Mouse (Mus musculus) forebrain, embryonic 10.5 days (tissue): Measurements from ENCODE around the gene Ptprf. TPM values are rescaled to one million over a fixed set of nuclear protein-coding genes. Genes with fewer than 3 reads are reported as not detected.
A peak's percentile ranks its signal among the peaks of the same experiment; 100 is the strongest.

Experiments
- DNase-seq: peaks from one replicate; pipeline ENCODE4 v3.0.0-alpha.2; 2017; ENCODE audit warnings: low spot score; ENCODE audit errors: extremely low spot score
- H3K27ac ChIP-seq: fragments of 300-500 bp; sonication (generic); 2 replicates; pipeline ENCODE4 v1.5.1; 2016; ENCODE audit warnings: mild to moderate bottlenecking
- H3K27me3 ChIP-seq: fragments of 300-500 bp; sonication (generic); 2 replicates; pipeline ENCODE4 v1.6.1; 2016; ENCODE audit warnings: mild to moderate bottlenecking; ENCODE audit not compliant: poor library complexity, severe bottlenecking
- H3K36me3 ChIP-seq: fragments of 300-500 bp; sonication (generic); replicated peaks from 2 replicates; pipeline ENCODE4 v1.6.1; 2016; ENCODE audit warnings: mild to moderate bottlenecking, moderate library complexity
- H3K4me1 ChIP-seq: fragments of 300-500 bp; sonication (generic); 2 replicates; pipeline ENCODE4 v1.6.1; 2016
- H3K4me3 ChIP-seq: fragments of 300-500 bp; sonication (generic); 2 replicates; pipeline ENCODE4 v1.5.1; 2016; ENCODE audit warnings: mild to moderate bottlenecking, moderate library complexity
- H3K9me3 ChIP-seq: fragments of 300-500 bp; sonication (generic); 2 replicates; pipeline ENCODE4 v1.6.1; 2016; ENCODE audit warnings: mild to moderate bottlenecking, moderate library complexity
- WGBS: fragments of 180-500 bp; shearing (Covaris S2); methylation state at CpG from one replicate; pipeline ENCODE4 v1.1.7; 2016; 5-methylcytosine and 5-hydroxymethylcytosine counted together
- polyA plus RNA-seq: library from polyadenylated mRNA; unstranded; fragments of >200 nt; fragmentation: Nextera tagmentation; extraction: Ambion mirVana; gene quantifications from 2 replicates; pipeline ENCODE4 v1.2.1, GENCODE M21; 2016

Ptprf gene
- polyA plus RNA-seq, 1 experiment from 2014 or later, result 102 TPM

DNA sequence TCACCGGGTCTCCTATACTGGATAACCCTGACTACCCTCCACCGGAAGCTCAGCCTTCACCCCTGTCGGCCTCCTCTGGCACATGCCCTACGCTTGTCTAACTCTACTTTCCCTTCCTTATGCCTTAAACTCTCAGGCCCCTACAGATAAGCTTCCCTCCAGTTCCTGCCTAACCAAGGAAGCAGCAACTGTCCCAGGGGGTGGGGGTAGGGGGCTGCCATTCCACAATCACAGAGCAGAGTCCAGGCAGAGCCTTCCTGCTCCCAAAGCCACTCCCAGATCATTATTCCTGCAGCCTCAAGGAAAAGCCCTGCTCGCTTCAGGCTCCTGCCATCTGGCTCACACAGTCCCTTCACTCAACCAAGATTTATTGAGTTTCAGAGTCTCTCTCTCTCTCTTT lies 6.6 kb upstream of the Ptprf start:
- DNase-seq, result no peak
- Histone ChIP-seq H3K36me3 (no peaks in the 10 kb centered on the region), H3K27ac (peak overlapping the region; percentile 26; the same call in 1 of the 2 replicates), H3K4me1 (peaks cover 28% of the 10 kb centered on the region), H3K9me3 (no peaks in the 10 kb centered on the region), H3K4me3 (no peak overlapping the region), H3K27me3 (peaks cover 45% of the 10 kb centered on the region)
- WGBS, result 18% methylated on average over 5 of the region's 5 CpGs

DNA sequence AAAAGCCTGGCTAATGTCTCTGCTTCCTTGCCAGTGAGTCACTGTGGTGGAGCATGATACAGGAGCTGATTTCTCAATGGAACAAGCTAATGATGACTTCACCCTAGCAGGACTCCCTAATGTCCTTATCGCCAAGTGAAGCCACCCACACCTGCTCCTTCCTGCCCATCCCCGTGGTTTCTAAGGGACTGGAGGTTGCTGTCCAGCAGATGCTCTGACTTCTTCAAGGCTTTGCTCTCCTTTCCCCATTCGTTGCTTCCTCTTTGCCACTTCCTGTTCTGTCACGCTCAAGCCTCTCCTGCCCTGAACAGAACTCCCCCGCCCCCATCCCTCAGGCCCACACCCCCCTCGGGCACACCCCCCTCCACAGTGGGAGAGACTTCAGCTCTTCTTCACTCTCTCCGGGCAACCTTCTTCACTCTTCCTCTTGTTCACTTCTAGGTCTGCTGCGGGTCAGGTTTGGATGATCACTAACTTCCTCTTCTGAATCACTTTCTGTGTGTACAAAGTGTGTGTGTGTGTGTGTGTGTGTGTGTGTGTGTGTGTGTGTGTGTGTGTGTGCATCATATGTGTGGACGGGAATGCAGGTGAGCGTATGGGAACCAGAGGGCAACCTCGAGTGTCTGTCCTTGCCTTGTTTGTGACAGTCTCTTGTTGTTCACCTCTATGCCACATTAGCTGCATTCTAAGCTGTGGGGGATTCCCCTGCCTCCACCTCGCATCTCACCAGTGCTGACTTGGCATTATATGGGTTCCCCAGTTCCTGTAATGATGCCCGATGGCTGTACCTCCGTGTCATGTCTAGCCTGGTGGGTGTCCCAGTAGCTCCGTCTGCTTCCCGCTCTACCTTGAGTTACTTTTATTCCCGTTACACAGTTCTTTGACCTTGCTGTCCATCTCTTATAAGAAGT lies 4.7 kb upstream of the Ptprf start:
- H3K4me1 ChIP-seq, result peaks cover 36% of the 10 kb centered on the region
- no peak overlapping the region for H3K27ac ChIP-seq
- no peak for DNase-seq
- no peaks in the 10 kb centered on the region for H3K9me3 ChIP-seq
- WGBS, result 60% methylated on average over 17 of the region's 17 CpGs
- H3K27me3 ChIP-seq, result peaks cover 51% of the 10 kb centered on the region
- no peaks in the 10 kb centered on the region for H3K36me3 ChIP-seq
- H3K4me3 ChIP-seq, result no peak overlapping the region

DNA sequence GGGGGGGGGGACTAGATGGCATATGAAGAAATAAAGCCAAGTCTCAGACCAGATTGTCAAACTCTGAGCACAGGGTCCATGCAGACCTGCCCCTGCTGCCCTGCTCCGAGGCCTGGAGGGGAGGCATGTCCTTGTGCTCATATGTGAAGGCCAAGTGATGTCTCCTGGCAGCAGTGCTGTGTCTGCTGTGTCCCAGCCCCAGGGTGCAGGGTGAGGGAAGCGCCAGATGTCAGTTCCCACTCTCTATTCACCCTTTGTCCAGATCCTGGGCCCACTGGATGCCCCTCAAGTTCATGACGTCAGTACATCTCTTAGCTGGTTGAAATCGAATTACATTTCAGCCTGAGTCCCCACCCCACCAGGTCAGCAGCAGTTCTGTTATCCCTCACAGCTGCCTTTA lies 3.6 kb upstream of the Ptprf start:
- Histone ChIP-seq H3K36me3 (no peaks in the 10 kb centered on the region), H3K9me3 (no peaks in the 10 kb centered on the region), H3K27me3 (peaks cover 51% of the 10 kb centered on the region), H3K4me3 (no peak overlapping the region), H3K27ac (no peak overlapping the region), H3K4me1 (peaks cover 43% of the 10 kb centered on the region)
- WGBS, result 80% methylated on average over 4 of the region's 4 CpGs
- no peak for DNase-seq

DNA sequence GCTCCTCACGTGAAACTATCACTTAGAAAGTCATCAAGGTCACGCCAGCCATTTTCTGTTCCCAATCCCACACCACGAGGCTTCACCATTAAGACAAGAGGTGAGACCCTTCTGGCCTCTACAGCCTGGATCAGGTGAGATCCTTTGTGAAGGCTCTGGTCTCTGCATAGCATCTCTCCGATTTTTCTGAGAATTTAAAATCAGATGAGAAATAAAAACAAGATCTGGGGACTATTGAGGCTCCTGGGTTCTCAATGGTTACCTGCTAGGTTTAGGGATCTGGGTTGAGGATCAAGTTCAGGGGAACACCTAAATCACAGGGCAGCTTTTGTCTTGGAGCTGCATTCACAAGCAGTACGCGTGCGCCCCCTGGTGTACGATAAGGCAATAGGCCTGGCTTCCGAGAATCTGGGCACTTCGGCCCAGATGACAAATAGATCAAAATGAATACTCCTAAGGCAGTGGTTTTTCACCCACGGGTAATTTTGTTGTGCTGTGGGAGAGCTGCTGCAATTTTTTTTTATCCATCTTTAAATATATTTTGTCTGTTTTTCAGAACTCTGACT lies 1.6 kb upstream of the Ptprf start:
- Histone ChIP-seq H3K4me1 (peaks cover 55% of the 10 kb centered on the region), H3K9me3 (no peaks in the 10 kb centered on the region), H3K27ac (no peak overlapping the region), H3K4me3 (no peak overlapping the region), H3K27me3 (peaks cover 46% of the 10 kb centered on the region), H3K36me3 (peaks cover 15% of the 10 kb centered on the region)
- 13% methylated on average over 11 of the region's 11 CpGs for WGBS
- peak; percentile 84 for DNase-seq

DNA sequence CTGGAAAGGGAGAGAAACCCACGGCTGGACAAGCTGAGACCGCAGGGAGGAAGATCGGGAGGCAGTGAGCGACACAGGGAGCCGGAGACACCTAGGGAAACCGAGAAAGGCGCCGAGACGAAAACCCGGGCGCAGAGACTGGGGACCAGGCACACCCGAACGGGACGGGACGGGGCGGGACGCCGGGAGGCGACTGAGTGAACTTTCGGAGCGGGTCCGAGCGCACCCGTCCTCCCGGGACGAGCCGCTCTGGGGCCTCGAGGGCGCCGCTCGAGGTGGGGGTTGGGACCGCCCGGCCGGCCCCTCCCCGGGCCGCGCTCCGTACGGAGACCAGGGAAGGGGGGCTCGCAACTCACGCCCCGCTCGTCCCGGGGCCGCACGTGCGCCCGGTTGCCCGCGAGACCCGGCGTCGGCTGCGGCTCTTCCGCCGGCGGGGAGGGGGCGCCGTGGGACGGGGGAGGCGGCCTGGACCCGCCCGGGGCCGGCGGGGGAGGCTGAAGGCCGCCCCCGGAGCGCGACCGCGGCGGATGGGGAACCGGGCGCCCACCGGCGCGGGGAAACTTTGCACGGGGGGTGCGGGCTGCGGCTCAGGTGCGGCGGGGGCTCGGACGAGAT lies 682 bp downstream of the Ptprf start:
- H3K36me3 ChIP-seq, result peaks cover 38% of the 10 kb centered on the region
- H3K4me1 ChIP-seq, result peaks cover 62% of the 10 kb centered on the region
- H3K9me3 ChIP-seq, result no peaks in the 10 kb centered on the region
- under 1% methylated on average over 80 of the region's 84 CpGs for WGBS
- H3K27ac ChIP-seq, result peak overlapping the region; percentile 99
- H3K4me3 ChIP-seq, result peak overlapping the region; percentile 97
- H3K27me3 ChIP-seq, result peaks cover 23% of the 10 kb centered on the region
- DNase-seq, result peak; percentile 63

DNA sequence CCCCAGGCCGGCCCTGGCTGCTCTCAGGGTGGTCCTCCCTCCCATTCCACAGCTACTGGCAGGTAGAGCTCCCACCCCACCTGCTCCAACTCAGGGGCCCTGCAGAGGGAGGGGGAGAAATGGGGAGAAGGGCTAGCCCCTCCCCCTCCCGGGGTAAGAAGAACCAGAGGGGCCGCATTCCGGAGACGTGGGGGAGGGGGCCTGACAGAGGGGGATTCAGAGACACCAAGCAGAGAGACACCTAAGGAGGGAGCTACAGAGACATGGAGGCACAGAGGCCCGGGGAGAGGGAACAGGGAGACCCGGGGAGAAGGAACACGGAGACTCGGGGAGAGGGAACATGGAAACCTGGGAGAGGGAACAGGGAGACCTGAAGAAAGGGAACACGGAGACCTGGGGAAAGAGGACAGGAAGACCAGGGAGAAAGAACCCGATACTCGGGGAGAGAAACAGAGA lies 1.2 kb downstream of the Ptprf start:
- 1% methylated on average over 12 of the region's 12 CpGs for WGBS
- peak; percentile 59 for DNase-seq
- peaks cover 63% of the 10 kb centered on the region for H3K4me1 ChIP-seq
- H3K9me3 ChIP-seq, result no peaks in the 10 kb centered on the region
- H3K36me3 ChIP-seq, result peaks cover 43% of the 10 kb centered on the region
- peak overlapping the region; percentile 99 for H3K27ac ChIP-seq
- peaks cover 17% of the 10 kb centered on the region for H3K27me3 ChIP-seq
- peak overlapping the region; percentile 97 for H3K4me3 ChIP-seq

DNA sequence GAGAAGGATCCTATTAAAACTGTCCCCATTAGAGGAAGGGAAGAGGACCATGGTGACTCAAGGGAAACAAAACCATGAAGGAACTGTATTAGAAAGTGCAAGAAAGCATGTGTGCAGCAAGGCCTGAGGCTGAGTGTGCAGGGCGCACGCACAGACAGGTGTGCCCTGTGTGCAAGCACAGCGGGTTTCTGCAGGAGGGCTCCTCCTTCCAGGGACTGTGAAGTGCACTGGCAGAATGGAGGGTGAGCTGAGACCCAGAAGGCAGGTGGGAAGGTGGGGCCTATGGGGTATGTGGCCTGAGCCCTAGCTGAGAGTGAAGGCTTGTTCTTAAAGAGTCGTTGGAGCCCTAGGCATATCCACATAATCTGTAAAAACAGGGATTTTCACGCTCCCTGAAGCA lies 1.9 kb downstream of the Ptprf start:
- Histone ChIP-seq H3K9me3 (no peaks in the 10 kb centered on the region), H3K27me3 (peaks cover 10% of the 10 kb centered on the region; the same call in 1 of the 2 replicates), H3K4me1 (peaks cover 63% of the 10 kb centered on the region), H3K4me3 (peak overlapping the region; percentile 97), H3K36me3 (peaks cover 50% of the 10 kb centered on the region), H3K27ac (peak overlapping the region; percentile 99)
- WGBS, result 48% methylated on average over 5 of the region's 5 CpGs
- no peak for DNase-seq

DNA sequence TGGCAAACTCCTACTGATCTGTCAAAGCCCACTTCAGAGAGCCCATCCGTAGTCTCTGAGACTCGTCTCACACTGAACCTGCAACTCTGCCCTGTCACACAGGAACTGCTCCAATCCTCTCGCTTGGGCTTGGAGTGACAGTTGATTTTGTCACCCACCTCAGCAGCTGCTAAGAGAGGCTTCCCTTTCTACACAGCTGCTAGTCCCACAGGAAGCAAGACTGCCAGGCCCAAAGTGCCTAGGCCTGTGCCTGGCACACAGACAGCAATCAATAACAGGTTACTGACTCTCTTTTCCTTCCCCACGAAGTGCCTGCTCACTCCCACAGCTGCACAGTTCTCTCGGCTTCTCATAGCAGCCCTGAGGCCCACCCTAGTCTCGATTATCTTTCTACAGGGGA lies 2.7 kb downstream of the Ptprf start:
- Histone ChIP-seq H3K4me1 (peaks cover 63% of the 10 kb centered on the region), H3K36me3 (peaks cover 58% of the 10 kb centered on the region), H3K27ac (peak overlapping the region; percentile 99), H3K9me3 (no peaks in the 10 kb centered on the region), H3K4me3 (peak overlapping the region; percentile 97; the same call in 1 of the 2 replicates), H3K27me3 (0 out of 2 replicates have a peak, but pooled peaks cover 9% of the 10 kb centered on the region)
- DNase-seq, result no peak
- 81% methylated on average over 6 of the region's 6 CpGs for WGBS

DNA sequence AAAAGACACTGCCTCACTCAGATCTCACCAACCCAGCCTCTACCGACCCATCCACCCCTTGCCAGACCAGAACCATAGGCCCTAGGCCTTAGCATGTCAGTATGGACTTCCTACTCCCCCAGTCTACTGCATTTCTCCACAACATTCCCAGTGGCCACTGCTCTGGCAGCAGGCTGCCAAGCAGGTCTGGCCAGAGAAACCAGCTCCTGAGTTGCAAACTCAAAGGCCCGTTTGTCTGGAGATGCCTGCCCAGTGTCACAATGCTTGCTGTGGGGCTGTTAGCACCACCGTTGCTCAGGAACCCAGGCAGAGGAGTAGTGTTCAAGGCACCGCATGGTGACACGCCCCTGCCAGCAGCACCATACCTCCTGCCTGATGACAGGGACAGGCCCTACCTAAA lies 5.0 kb downstream of the Ptprf start:
- Histone ChIP-seq H3K4me3 (no peak overlapping the region), H3K27me3 (no peaks in the 10 kb centered on the region), H3K27ac (no peak overlapping the region), H3K4me1 (peaks cover 76% of the 10 kb centered on the region), H3K36me3 (peaks cover 81% of the 10 kb centered on the region), H3K9me3 (no peaks in the 10 kb centered on the region)
- WGBS, result 83% methylated on average over 5 of the region's 5 CpGs
- DNase-seq, result no peak

DNA sequence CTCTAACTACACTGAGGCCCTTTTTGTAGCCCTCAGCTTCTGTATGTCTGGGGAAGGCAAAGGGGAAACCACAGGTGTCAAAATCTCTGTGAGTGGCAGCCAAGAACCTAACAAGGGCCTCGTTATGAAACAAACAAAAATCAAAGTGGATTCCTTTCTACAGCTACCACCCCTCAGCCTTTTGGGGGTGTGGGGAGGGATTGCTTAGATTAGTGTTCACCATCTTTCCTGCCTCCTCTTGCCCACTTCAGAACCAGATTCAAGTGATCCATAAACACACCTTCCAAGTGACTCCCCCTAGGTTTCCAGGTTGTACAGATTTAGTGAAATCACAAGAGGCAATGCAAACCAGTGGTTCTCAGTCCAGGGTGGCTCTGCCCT lies 9.0 kb downstream of the Ptprf start:
- Histone ChIP-seq H3K4me1 (peaks cover 78% of the 10 kb centered on the region), H3K9me3 (no peaks in the 10 kb centered on the region), H3K27ac (peak overlapping the region; percentile 63), H3K36me3 (peaks cover 95% of the 10 kb centered on the region), H3K27me3 (no peaks in the 10 kb centered on the region), H3K4me3 (no peak overlapping the region)
- no peak for DNase-seq
- WGBS, result 58% methylated on average over 1 of the region's 1 CpGs

DNA sequence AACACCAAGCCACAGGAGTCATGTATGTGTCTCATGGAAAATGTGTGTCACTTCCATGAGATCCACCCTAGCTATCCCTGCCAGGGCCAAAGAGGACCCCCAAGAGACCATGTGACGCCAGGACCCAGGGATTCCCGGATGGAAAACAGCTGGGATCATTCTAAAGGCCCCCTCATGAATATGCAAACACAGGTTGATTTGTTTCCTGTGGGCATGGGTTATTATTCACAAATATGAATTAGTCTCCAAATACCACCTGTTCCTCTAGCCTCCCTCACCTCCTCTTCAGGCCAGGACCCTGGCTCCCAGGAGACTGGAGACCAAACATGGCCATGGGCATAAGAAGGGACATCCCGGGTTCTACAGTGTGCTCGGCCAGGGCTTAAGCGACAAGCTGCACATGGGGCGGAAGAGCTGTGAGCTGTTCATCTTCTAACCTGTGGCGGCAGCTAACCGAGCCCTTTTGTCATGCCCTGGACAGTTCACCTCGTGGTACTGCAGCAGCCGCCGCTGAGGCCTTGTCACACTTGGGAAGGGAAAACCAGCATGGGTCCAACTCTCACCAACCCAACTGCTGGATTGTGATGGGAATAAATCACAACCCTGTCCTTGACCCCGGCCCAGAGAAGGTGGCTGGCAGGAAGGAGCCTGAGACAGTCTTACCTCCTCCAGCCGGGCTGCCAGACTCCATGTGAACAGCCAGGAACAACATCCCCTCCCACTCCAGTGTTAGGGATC lies 9.6 kb downstream of the Ptprf start:
- 81% methylated on average over 13 of the region's 13 CpGs for WGBS
- H3K27ac ChIP-seq, result peak overlapping the region; percentile 63
- H3K4me3 ChIP-seq, result no peak overlapping the region
- H3K4me1 ChIP-seq, result peaks cover 78% of the 10 kb centered on the region
- no peaks in the 10 kb centered on the region for H3K9me3 ChIP-seq
- peaks cover 95% of the 10 kb centered on the region for H3K36me3 ChIP-seq
- DNase-seq, result no peak
- no peaks in the 10 kb centered on the region for H3K27me3 ChIP-seq

DNA sequence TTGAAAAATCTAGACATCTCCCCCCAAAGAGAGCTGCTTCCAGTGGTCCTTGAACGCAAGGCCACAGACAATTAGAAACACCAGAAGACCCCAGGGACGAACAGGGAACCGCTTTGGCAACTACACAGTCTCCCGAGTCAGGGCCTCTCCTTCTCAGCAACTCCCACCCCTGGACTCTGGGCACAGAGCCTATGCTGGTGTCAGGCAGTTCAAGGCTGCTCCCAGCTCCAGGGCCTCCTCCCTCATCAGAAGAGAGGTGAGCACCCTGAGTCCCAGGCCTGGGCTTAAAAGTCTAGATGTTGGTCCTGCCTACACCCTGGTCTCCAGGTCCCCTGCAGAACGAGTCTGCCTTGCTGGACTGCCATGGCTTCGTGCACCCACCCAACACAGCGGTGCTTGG lies 10.7 kb downstream of the Ptprf start:
- H3K4me3 ChIP-seq, result no peak overlapping the region
- no peak for DNase-seq
- 92% methylated on average over 7 of the region's 7 CpGs for WGBS
- peaks cover 93% of the 10 kb centered on the region for H3K36me3 ChIP-seq
- no peaks in the 10 kb centered on the region for H3K27me3 ChIP-seq
- H3K9me3 ChIP-seq, result no peaks in the 10 kb centered on the region
- H3K27ac ChIP-seq, result peak overlapping the region; percentile 52
- peaks cover 78% of the 10 kb centered on the region for H3K4me1 ChIP-seq
